Mouse (Mus musculus) Muller cell, postnatal 12 days (primary cell): ENCODE data around the gene Ttc7.

Source experiments
- DNase-seq: peaks from one replicate; pipeline ENCODE4 v3.0.0-alpha.2; 2015; ENCODE audit errors: inconsistent ontology term

The Ttc7 gene

DNA sequence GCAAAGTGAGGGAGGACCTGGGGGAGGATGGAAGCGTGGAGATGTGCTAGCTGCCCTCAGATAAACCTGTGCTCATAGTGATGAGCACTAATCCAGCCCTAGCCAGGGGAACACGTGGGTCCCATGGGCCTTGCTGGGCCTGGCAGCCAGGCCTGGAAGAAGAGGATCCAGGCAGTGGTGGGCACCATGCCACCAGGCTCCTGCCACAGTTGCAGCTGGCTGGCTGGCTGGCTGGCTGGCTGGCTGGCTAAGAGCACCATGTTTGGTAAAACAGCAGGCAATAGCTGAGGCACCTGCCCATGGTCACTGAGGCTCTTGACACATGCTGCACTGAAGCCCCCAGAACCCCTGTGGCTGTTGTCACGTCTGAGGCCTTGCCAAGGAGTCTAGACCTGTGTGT lies 85.0 kb downstream of the Ttc7 start:
- DNase-seq: peak; percentile 66

DNA sequence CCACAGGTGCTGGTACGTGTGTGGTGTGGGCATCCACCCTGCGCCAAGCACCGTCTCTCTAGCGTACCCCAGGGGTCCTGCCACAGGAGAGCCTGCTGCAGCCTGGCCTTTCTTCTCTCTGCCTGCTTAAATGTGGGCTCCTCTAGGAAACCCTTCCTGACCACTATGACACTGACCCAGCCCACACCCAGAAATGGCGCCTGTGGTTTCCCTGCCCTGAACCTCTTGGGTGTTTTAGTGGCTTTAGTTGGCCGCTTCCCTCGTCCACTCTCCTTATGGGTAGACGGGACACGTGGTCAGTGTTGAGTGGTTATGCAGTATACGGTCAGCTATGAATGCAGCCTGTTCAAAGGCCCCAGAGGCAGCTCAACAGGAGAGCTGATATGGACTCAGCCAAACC lies 85.8 kb downstream of the Ttc7 start:
- no peak for DNase-seq

- DNase-seq: no peak
Measured at GRCm38 (mm10) chr17:87369270-87369759, 86.6 kb downstream of the Ttc7 start.

DNA sequence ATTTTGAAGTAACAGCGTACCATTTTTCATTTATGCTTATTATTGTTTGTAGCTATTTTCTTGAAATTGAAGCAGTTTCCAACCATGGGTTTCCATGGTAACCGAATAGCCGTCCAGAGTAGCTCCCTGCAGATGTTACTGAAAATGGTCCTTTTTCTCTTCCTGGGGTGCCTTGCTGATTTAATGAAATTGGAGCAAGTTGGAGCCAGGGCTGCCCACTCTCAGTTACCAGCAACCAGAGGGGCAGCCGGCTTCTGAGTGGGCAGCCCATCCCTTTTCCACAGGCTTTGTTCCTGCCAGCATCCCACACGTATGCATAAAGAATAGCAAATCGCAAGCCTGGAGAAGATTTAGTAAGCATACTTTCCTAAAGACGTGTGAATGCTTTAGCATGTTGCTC lies 89.5 kb downstream of the Ttc7 start:
- no peak for DNase-seq

GRCm38 (mm10) chr17:87373327-87373726 lies 90.6 kb downstream of the Ttc7 start:
- no peak for DNase-seq

GRCm38 (mm10) chr17:87375941-87376511 lies 93.3 kb downstream of the Ttc7 start:
- DNase-seq: no peak

DNA sequence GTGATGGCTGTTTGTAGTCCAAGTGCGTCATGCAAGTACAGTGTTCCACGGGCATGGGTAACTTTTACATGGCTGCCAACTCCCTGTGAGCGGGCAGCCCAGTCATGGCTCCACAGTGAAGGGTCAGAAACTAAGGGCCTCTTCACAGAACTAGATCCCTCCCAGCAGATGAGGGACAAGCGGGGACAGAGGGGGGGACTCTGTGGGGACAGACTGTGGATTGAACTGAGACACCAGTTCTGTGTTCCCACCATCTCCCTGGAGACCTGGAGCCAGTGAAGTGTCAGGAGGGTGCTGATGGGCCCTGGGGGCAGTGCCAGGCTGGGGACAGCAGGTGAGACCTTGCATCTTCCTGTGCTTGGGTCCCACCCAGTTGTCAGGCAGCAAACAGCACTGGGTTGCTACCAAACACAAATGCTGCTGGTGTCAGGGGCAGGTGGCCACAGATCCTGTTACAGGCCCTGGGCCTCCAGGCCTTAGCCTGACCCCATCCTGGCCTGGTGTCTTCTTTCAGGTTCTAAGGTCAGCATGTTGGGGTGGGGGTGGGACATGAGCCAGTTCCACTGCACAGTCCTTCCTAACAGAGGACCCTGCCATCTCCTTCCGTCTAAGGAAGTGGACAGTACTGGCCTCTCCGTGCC lies 94.3 kb downstream of the Ttc7 start:
- no peak for DNase-seq

- DNase-seq: peak; percentile 59
Measured at GRCm38 (mm10) chr17:87377536-87377935, 94.8 kb downstream of the Ttc7 start.

DNA sequence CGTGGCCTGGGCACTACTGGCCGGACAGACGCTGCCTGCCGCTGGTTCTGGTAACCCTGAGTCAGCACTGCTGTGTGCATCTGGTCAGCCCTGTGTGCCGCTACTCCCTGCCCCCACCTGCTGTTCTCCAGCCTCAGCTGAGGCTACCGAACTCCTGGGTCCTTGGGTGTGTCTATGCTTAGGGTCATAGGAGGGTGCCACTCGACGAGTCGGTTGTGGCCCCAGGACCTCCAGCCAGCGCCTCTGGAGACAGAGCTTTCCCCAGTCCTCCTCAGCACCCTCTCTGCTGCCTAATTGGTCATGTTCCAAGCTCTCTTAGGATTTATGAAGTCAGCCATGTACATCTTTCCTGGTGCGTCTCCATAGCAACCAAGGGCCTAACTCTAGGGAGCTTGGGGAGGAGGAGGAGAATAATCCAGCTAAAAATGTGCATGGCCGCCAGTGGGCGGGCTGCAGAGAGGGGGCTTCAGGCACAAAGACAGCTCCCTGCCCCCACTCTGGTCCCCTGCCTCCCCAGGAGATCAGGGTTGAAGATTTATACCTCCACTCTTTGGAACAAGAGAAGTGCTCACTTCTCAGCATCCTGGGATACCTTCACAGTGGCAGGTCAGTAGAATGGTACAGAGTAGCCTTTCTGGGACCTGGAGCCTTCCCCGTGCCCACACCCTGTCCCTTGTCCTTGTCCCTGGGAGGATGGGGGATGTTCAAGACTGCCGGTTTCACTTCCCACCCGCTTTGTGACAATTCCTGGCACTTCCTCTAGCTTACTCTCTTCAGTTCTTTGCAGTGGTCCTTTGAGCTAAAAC lies 95.9 kb downstream of the Ttc7 start:
- DNase-seq: peak; percentile 21

- no peak for DNase-seq
Measured at GRCm38 (mm10) chr17:87379160-87379624, 96.5 kb downstream of the Ttc7 start.

DNA sequence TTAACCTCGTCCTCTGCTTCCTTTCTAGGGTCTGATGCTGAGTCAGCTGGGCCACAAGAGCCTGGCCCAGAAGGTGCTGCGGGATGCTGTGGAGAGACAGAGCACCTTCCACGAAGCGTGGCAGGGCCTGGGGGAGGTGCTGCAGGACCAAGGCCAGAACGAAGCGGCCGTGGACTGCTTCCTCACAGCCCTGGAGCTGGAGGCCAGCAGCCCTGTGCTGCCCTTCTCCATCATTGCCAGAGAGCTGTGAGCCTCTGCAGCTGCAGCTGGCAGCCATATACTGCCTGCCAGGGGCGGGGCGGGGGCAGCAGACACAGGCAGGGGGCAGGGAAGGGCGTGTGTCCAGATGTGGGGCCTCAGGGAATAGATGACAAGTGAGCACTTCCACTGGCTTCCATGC lies 97.1 kb downstream of the Ttc7 start:
- no peak for DNase-seq

DNA sequence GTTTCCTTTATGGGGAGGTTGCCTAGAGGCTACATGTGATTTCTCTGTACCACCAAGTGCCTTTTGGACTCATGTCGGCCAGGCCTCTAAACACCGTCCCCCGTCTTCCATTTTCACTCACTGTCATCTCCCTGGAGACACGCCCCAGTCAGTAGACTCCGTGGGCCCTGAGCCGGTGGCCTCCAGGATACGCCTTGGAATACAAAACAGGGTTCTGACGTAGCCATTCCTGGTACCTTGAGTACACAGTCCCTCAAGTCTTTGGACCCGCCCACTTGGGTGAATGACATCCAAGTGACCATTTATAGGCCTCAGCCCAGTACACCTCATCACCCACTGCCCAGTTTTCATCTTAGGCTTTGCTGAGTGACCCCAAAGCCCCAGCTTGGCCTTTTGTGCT lies 98.0 kb downstream of the Ttc7 start:
- DNase-seq: no peak

DNA sequence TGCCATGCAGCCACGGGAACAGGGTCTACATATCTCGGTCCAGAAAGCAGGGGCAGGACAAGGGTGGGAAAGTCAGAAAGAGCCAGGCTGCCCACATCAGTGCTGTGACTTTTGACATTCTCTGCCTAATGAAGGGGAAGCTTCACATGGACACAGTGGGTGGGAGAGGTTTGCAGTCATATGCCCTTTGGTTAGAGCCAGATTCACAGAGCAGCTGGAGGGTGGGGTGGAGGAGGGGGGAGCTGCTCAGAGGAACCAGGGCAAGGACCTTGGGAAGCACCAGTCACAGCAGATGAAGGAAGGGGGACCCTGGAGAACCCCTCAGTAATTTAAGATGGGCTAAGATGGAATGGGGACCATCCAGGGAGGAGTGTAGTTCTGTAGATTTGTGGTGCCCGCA lies 103.1 kb downstream of the Ttc7 start:
- no peak for DNase-seq

- DNase-seq: peak; percentile 69
Measured at GRCm38 (mm10) chr17:87387068-87387467, 104.4 kb downstream of the Ttc7 start.

- peak; percentile 20 for DNase-seq
Measured at GRCm38 (mm10) chr17:87391242-87391641, 108.6 kb downstream of the Ttc7 start.

- DNase-seq: no peak
Measured at GRCm38 (mm10) chr17:87397088-87397487, 114.4 kb downstream of the Ttc7 start.

GRCm38 (mm10) chr17:87402444-87402843 lies 119.8 kb downstream of the Ttc7 start:
- no peak for DNase-seq

- DNase-seq: no peak
Measured at GRCm38 (mm10) chr17:87403462-87403861, 120.8 kb downstream of the Ttc7 start.

- no peak for DNase-seq
Measured at GRCm38 (mm10) chr17:87405576-87405975, 122.9 kb downstream of the Ttc7 start.

DNA sequence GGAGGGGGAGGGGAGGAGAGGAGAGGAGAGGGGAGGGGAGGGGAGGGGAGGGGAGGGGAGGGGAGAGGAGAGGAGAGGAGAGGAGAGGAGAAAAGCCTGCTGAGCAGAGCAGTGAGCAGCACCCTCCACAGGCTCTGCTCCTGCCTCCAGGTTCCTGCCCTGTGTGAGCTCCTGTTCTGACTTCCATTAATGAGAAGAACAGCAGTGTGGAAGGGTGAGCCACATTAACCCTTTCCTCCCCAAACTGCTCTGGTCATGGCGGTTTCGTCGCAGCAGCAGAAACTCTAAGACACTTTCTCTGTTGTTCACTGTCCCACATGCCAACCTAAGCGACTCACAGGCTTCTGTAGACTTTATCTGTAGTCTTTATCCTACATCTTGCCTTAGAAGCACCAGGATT lies 124.0 kb downstream of the Ttc7 start:
- no peak for DNase-seq

GRCm38 (mm10) chr17:87418082-87418481 lies 135.4 kb downstream of the Ttc7 start:
- no peak for DNase-seq

GRCm38 (mm10) chr17:87427511-87427910 lies 144.8 kb downstream of the Ttc7 start, which contains the start of gene Stpg4:
Gene Stpg4 (minus strand): TSS chr17:87427741.
- DNase-seq: no peak

- no peak for DNase-seq
Measured at GRCm38 (mm10) chr17:87429431-87429830, 146.7 kb downstream of the Ttc7 start.
